Mouse (Mus musculus) ES-E14 (cell line): ENCODE results near the gene Tmem179b.

Experiments used
- CHD2 ChIP-seq: IDR thresholded peaks from 2 replicates; pipeline ENCODE4 v1.6.1; 2014; ENCODE audit warnings: mild to moderate bottlenecking, low read depth, low read length, inconsistent platforms
- HCFC1 ChIP-seq: IDR thresholded peaks from 2 replicates; pipeline ENCODE4 v1.6.1; 2012; ENCODE audit warnings: low read length, inconsistent platforms, borderline replicate concordance; ENCODE audit not compliant: insufficient read depth
- ZC3H11A ChIP-seq: IDR thresholded peaks from 2 replicates; pipeline ENCODE4 v1.6.1; 2012; ENCODE audit warnings: low read depth, mild to moderate bottlenecking, inconsistent platforms, low read length, borderline replicate concordance
- ZNF384 ChIP-seq: IDR thresholded peaks from 2 replicates; pipeline ENCODE4 v1.6.1; 2012; ENCODE audit warnings: low read depth, low read length, inconsistent platforms

GRCm38 (mm10) chr19:8815812-8816211 lies 41.5 kb upstream of the Tmem179b start:
- TF ChIP-seq HCFC1 (no peak), ZC3H11A (no peak), CHD2 (no peak), ZNF384 (no peak)
